Mouse (Mus musculus): ENCODE measurements at regions not wholly inside any gene's neighbourhood (a gene's known extent, or its start where the extent isn't known, plus 50 kb on each side); places are given as distances from the start of the nearest gene placed in this dataset.

DNA sequence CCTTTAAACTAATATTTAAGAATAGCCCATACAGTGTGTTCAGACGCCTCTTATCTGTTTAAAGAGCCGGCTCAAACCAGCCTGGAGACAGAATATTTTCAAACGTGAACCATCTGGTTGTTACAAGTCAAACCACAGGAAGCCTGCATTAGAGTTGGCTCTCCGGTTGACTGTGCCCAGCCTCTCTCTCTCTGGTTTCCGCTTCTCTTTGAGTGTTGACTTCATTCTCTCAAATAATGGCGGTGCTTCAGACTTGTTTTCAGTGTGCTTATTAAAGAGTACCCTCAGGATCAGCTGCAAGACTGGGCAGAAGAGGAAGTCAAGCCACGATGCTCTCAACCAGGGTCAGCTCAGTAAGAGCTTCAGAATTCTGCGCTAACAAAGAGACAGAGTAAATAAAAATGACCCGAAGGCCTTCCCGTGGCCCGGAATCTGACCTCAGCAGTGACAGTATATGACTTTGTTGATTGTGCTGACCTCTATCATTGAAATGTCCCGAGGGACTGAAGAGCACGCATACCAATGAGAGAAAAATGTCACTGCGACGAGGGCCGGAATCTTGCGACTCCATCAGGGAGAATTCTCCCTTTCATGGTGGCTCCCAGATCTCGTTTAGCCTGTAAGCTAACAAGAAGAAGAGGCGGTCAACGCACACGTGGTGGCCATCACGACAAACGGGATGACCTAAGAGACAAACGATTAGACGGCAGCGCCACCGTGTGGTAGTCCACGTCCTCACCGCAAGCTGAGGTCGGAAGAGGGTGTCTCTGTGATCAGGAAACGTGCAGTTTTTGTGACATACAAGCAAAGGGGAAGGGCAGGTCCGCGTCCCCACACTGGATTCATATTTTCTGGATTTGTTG lies 55.3 kb upstream of the Cpsf6 start:
- DNase-seq (ENCODE audit: low spot score in 2 of 2), result peak; percentile 75 to 76

DNA sequence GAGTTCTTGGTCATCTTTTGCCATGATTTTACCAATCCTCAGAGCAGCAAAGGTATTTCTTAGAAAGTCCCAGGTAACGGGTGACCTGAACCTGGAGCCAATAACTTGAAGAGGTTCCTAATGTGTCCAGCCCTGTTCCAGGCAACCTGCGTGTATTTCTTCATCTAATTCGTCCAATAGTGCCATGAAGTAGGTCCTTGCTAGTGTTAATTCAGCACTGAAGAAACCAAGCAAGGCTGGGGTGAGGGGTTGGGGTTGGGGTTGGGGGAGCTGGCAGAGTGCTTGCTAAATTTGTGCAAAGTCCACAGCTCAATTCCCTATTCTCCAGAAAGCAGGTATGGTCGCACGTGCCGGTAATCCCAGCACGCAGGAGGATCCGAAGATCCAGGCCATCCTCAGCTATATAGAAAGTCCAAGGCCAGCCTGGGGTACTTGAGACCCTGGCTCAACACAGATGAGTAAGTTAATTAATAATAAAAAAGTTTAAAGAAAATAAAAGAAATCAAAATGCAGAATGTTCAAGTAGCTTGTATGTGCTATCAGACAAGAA lies 54.6 kb upstream of the Cpsf6 start:
- no peak for DNase-seq (ENCODE audit: low spot score in 2 of 2)

DNA sequence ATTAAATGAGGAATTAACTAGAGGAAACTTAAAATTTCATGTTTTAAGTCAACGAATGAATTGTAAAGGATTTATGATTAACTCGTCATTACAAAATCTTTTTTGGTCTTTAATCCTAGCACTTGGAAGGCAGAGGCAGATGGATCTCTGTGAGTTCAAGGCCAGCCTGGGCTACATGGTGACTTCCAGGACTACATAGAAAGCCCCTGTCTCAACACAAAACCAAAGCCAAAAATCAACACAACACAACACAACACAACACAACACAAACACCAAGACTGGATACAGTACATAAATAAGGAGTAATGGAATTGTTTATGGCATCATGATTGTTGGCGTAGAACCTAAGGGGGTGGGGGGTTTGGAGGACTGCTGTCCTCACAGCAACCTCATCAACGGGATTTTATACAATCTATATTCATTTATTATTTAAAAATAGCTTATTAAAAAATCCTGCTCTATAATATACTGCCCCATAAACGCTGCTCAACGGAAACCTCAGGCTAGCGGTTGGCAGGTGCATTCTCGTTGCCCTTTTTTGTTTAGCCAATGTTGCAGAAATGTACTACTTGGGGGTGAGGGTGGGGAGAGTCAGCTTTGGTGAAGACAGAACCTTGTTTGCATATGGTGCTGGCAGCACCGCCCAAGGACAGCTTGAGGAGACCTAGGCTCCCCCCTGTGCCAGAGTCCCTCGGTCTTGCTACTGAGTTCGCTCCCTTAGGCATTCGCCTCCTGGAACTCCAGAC lies 53.9 kb upstream of the Cpsf6 start:
- no peak for DNase-seq (ENCODE audit: low spot score in 2 of 2)

DNA sequence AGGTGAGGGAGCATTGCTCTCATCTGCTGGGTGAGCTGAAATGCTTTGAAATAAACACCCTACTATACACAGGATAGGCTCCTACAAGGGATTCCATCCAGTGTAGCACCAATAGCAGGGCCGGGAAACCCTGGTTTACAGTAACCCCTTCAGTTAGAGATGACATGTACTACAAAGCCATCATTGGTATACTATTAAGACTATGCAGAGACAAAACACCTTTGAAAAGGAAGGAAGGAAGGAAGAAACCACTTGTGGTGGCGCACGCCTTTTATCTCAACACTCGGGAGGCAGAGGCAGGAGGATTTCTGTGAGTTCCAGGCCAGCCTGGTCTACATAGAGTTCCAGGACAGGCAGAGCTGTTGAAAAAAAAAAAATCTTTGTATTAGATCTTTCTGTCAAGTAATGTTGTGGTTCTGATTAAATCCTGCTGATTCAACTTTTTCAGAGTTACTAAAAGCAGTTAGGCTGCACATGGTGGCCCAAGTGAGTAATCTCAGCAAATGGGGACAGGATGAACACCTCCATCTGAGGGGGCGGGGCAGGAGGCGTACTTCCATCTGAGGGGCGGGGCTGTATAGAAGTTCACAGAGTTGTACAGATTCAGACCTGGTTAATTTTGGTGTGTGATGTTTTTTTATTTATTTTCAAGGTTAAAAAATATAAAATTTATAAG lies 53.2 kb upstream of the Cpsf6 start:
- no peak for DNase-seq (ENCODE audit: low spot score in 2 of 2)

DNA sequence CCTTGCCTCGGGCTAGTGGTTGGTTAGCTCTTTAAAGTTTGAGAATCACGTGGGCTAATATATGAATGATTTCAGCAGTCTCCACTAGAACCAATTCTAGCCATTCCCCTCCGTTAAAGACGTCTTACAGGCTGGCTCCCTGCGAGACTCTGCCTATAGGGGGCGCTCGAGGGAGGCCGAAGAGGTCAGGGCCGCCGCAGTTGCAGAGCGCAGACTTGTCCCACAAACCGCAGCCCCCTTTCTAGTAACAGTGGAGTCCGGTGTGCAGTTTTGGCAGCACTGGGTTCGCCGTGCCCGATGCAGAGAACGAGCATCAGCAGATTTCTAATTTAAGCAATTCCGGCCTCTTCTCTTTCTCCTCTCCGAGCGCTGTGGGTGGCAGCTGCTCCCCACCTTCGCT lies 52.6 kb upstream of the Cpsf6 start:
- DNase-seq (ENCODE audit: low spot score in 2 of 2), result peak in 1 of 2 experiments; percentile 6

DNA sequence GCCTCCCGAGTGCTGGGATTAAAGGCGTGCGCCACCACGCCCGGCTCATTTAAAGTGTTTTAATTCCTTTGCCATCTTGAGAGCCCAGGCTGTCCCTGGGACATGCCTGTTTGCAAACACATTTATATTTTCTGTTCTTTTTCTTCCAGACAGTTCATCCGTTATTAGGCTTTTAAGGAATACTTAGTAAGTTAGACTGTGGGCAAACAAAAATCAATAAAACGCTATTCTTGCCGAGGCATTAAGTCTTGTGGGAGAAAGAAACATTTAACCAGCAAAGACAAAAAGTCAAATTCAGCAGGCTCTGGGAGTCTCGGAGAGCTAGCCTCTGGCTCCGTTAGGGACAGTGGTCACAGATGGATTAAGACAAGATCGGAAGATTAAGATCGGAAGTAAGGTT lies 52.0 kb upstream of the Cpsf6 start:
- no peak for DNase-seq (ENCODE audit: low spot score in 2 of 2)

DNA sequence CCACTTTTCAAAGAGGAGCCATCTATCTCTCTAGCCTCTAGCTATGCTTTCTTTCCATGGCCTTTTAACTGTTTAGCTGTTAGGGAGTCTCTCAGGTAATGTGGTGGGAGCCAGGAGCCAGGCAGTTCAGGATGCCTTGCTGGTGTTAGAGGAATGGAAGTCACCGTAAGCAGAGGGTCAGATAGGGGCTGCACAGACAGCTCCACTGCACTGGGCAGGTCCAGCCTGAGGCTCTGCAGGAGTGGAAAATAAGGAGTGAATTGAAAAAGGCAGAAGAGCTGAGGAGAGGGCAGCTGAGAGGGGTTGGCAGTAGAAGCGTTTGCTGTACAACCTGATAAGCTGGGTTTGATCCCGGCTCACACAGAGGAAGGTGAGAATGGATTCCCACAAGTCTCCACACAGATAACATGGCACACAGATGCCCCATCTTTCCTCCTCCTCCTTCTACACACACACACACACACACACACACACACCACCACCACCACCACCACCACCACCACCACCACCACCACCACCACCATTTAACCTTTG lies 51.3 kb upstream of the Cpsf6 start:
- no peak for DNase-seq (ENCODE audit: low spot score in 2 of 2)

DNA sequence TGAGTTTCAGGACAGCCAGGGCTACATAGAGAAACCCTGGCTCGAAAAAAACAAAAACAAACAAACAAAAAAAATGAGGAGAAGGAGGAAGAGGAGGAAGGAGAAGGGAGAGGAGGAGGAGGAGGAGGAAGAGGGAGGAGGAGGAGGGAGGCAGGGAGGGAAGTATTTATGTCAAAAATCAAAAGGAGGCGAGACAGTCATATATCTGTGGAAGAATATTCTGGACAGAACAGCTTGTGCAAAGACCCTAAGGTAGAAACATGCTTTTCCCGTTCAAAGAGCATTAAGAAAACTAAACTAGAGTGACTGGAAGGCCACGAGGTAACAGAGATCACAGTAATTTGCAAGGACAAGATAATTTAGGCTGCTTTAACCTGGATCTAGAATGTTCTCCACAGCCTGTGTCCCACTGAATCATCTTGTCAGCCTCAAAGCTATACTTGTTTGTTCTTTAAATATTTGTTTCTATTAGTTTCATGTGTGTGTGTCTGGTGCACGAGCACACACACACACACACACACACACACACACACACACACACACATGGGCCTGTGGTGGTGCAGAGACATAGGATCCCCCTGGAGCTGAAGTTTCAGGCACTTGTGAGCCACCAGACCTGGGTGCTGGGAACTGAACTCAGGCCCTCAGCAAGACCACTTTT lies 50.5 kb upstream of the Cpsf6 start:
- no peak for DNase-seq (ENCODE audit: low spot score in 2 of 2)

DNA sequence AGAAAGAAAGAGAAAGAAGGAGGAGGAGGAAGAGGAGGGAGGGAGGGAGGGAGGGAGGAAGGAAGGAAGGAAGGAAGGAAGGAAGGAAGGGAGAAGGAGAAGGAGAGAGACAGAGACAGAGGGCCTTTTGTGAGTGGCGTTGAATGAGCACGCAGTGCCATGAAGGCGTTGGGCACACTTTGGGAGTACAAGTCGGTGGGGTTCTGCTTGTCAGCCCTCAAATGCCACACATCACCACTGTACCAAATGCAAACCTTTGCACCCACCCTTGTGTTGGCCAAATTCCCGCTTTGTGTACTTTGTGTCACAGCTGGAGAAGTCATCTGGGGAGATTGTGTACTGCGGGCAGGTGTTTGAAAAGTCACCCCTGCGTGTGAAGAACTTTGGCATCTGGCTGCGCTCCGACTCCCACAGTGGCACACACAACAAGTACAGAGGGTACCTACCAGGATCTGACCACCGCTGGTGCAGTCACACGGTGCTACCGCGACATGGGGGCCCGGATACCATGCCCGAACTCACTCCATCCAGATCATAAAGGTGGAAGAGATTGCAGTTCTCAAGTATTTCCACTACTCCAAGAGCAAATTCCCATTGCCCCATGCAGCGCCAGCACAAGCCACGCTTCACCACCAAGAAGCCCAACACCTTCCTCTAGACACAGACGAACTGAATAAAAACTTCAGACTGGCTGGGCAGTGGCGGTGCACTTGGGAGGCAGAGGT lies 49.8 kb upstream of the Cpsf6 start:
- DNase-seq (ENCODE audit: low spot score in 2 of 2), result no peak

Data from right cerebral cortex, postnatal 36 days (tissue).